Mouse (Mus musculus) layer of hippocampus, postnatal 25 days (tissue): ENCODE measurements around the gene Sclt1. TPM values are rescaled to one million over a fixed set of nuclear protein-coding genes. Genes with fewer than 3 reads are reported as not detected.

Experiments
- DNase-seq, 2 experiments: peaks; one replicate each; pipeline ENCODE4 v3.0.0; 2022; ENCODE audit warnings: mixed read lengths in 2 of 2, low spot score in 1 of 2; ENCODE audit errors: extremely low spot score in 1 of 2
- total RNA-seq, 2 experiments: library from RNA; stranded (reverse); gene quantifications; 2 replicates each; pipeline ENCODE4 v1.2.3; 2021

Sclt1 gene
- total RNA-seq, 2 experiments from 2014 or later, result 11.8 to 18.6 TPM

DNA sequence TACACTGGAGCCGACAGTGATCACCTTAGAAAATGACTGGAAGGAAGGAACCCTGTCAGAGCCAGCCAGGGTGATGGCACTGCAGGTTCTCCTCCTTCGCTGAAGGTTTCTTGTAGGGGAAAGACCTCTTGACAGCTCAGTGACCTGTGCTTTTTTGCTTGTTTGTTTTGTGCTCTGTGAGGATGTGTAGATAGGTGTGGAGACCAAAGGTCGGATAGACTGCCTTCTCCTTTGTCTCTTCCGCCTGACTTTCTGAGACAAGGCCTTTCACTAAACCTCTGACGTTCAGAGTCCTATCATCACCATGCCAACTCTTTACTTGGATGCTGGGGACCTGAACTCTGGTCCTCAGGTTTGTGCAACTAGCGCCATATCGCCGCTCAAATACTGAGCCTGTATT lies 153.8 kb downstream of the Sclt1 start:
- no peak for DNase-seq

DNA sequence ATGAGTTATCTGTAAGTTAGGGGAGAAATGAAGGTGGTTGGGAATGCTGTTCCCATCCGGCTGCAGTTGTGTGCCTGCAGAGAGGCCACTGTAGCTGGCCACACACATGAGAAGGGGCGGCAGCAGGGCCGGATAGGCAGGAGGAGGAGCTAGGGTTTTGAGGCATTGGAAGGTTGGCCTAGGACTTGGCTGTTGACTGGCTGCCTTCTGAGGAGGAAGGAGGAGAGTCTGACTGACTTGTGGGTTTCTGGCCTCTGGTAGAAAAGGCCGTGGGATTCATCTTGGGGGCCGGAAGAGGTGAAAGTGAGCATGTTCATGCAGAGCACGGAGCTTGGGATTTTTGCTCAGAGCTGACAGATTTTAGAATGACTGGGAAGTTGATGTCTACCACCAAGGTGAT lies 154.7 kb downstream of the Sclt1 start:
- no peak for DNase-seq

DNA sequence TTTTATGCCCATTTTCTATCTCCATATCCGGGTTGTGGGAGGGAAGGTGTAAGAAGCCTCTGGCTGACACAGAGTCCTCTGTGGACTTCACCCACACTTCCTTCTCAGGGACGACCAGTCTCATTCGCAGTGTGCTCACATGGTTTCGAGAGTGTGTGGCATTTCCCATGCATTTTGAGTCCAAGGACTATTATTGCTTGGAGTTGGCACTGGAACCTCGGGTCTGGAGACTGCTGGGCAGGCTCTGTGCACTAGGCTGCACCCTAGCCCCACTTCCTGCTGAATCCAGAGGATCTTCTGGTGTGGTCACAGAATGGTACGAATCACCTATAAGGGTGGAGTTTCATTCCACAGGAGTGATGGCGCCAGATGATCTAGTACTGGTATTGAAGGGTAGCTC lies 155.4 kb downstream of the Sclt1 start:
- DNase-seq, result no peak

DNA sequence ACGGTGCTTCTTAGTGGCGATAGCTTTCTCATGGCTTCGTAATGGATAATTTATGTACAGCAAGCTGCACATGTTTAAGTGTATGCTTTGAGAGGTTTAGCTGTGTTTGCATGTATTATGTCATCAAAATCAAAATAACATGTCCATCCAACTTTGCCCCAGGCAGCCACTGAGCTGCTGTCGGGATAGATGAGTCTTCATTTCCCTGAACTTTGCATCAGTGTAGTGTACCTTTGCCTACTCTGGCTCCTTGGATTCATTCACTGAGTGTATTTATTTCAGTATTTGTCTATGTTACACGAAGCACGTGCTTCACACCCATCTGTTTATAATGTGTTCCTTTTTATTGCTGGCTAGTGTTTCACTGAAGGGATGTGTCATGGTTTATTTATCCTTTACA lies 156.0 kb downstream of the Sclt1 start:
- no peak for DNase-seq

DNA sequence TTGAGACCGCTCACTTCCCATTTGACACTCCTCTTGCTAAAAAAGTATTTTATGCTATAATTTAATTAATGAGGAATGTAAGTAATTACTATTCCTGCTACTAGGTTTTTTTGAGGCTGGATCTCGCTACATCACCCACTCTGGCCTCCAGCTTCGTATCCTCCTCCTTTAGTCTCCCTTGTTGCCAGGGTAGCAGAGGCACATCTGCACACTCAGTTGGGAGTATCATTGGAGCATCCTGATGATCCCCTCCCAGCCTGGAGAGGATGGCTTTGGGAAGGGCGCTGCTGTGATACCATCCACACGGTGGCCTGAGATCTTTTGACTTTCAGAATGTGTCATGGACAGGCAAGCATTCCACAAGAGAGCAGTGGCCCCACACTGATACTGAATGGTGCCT lies 156.8 kb downstream of the Sclt1 start:
- DNase-seq, result no peak

DNA sequence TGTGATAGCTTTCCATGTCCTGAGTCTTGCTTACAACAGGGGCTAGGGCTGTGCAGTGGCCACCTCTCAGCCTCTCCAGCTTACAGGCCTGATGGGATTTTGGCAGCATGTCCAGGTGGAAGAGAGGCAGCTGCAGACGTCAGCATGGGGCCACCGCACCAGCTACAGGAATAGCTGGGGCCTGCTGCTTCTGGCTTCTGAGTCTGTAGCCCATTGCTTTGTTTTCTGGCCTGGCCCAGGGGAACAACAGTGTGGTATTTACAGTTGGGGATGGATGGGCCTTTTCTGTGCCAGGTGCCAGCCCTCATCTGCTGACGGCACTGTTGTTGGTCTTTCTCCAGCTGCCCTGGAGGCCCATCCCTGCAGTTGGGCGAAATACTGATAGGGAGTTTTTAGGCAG lies 158.7 kb downstream of the Sclt1 start:
- no peak for DNase-seq

DNA sequence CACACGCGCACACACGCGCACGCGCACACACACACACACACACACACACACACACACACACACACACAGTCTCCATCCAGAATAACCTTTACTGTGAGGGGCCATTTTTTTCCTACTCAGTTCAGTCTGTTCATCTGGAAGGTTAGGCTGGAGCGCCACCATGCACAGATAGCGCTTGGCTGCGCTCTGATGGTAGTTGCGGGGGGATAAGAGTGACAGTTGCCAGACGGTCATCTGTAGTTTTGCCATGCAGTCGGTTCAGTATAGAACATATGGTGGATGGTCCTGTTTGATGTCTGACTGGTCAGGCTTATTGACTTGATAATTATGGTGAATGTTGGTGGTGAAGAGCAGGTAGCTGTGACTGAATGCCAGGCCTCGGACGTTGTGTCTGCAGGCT lies 159.2 kb downstream of the Sclt1 start:
- DNase-seq, result no peak

DNA sequence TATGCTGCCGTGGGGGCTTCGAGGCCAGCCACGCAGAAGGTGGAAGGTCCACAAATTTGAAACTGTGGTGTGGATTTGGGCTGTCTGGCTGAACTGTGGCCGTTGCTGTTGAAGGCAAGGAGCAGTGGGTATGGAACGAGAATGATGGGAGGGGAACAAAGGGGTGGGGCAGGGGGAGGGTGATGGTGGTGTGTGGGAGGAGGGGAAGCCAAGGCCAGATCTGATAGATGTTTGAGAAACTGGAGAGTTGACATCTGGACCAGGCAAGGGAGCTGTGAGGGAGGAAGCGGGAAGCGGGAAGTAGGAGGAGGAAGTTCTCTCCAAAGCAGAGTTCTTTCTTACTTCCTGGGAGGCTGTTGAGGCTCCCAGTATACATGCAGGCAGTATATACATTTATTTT lies 160.1 kb downstream of the Sclt1 start:
- no peak for DNase-seq

DNA sequence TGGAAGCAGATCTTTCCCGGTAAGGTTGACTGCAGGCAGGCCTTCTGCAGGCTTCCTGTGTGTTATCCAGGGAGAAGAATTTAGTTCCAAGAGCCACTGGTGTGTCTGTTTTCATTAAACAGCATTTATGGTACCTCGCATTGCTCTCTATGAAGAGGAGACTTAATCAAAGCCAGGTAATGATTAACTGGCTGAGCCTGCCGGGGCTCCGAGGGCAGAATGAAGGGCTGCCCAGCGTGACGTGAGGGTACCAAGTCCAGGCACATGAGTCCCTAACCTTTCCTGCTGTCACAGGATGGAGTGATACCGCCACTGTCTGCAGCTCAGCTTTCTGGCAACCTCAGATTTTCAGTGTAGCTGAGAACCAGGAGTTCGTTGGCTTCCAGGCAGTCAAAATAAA lies 160.9 kb downstream of the Sclt1 start:
- DNase-seq, result no peak

DNA sequence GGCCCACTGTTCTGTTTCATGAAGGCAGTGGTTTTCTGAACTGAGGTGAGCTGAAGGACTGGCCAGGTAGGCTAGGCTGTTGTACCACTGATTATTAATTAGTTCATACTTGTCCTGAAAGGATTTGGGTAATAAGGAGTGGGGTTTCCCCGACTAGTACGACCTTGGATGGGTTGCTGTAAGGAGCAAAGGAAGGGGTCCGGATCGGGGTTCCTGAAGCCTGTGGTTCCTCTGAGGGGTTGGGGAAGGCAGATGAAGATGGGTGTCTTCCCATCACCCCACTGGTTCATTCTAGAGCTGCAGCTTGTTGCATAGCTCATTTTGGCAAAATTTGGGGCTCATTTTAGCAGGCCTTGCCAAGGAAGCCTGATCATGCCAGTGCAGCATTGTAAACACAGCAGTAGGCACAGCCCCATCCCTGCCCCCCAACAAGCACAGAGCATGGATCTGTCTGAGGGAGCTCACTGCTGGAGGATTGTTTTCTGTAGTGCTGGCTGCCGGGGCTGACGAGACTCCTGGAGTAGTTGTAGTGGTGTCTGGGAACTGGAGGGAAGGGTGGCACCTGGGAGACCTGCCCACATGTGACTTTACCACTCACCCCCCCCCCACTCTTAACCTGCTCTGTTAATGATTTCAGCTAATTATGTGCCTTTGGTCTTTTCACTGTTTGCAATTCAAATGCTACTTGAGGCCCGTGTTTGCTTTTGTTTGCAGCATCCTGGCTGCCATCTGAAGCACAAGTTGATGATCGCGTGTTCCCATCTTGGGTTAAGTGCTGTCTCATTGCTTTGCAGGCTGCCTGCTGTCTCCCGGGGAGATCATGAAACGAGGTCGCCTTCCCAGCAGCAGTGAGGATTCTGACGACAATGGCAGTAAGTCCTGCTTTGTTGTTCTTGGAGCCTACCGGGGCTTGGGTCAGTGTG lies 161.7 kb downstream of the Sclt1 start:
- DNase-seq, result no peak

DNA sequence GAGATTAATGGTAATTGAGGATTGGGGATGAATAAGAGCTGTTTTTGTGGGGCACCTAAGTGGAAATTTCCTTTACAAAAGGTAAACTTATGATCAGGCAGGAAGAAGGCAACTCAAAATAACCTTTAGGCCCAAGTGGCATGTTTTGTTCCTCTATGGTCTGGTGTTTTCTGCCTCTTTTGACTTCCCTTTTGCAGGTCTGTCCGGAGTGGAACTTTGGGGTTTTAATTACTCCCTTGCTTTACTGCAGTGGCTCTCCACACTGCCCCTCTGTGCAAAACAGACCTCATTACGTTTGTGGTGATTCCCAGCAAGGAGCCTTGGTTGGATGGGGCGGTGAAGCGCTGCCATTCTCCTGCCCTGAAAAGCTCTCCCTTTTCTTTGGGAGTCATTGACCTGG lies 162.4 kb downstream of the Sclt1 start:
- DNase-seq, result no peak

DNA sequence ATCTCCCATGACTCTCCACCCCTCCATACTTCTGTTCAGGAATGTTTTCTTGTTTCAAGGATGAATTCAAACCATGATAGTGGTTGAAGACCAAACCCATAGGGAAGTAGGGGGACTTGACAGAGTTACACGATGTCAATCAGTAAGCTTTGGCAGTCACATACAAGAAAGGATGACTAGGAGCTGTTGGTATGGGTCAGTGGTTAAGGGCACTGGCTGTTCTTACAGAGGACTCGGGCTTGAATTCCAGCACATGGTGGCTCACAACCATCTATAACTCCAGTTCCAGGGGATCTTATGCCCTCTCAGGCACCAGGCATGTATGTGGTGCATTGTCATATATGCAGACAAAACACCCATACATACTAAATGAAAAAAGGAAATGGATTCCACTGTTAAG lies 165.1 kb downstream of the Sclt1 start:
- no peak for DNase-seq

Other genes with a start within 250 kb of the Sclt1 start
- gene Jade1, start 186.8 kb downstream of the Sclt1 start, total RNA-seq, result 10 to 100 TPM; 23.9 to 26.7 TPM
- 1 to 10 TPM; 8.1 to 8.7 TPM for gene D3Ertd751e, start 97 bp upstream of the Sclt1 start, total RNA-seq